Mouse (Mus musculus) kidney, adult 2 months (tissue): ENCODE measurements around the gene Hltf.

Source experiments
- CTCF ChIP-seq: fragments of 200-500 bp; conservative IDR thresholded peaks from 2 replicates; pipeline ENCODE4 v1.5.1; 2011; ENCODE audit warnings: low read depth, mild to moderate bottlenecking, control low read depth, low read length, moderate library complexity, mixed read lengths; ENCODE audit not compliant: insufficient read depth, insufficient read length
- POLR2A ChIP-seq: fragments of 200-500 bp; IDR thresholded peaks from one replicate; pipeline ENCODE4 v1.6.1; 2011; ENCODE audit warnings: low read depth, low read length, control low read depth

GRCm38 (mm10) chr3:20134545-20134944 is 76.9 kb downstream of the Hltf start:
- TF ChIP-seq POLR2A, result no peak
- TF ChIP-seq CTCF, result no peak
